Mouse (Mus musculus): Measurements from ENCODE around the gene Col6a2. TPM values are rescaled to one million over a fixed set of nuclear protein-coding genes. Genes with fewer than 3 reads are reported as not detected.

Col6a2 gene
- polyA plus RNA-seq, 1 experiment = not detected

GRCm38 (mm10) chr10:76569996-76570685 lies 53.3 kb downstream of the Col6a2 start:
- H3K36me3 ChIP-seq (replicated peaks; ENCODE audit: low read length) = no peaks in the 10 kb centered on the region
- H3K4me3 ChIP-seq (replicated peaks) = no peak overlapping the region
- H3K9me3 ChIP-seq = peaks cover 16% of the 10 kb centered on the region
- H3K4me1 ChIP-seq = peaks cover 44% of the 10 kb centered on the region
- peaks cover 44% of the 10 kb centered on the region for H3K27me3 ChIP-seq (replicated peaks)
- TF ChIP-seq FLI1 (IDR thresholded peaks at IDR 0.05; ENCODE audit: low read length) = no peak
- TF ChIP-seq GATA1 (IDR thresholded peaks at IDR 0.05; ENCODE audit: borderline replicate concordance, low read length) = no peak

- no peaks in the 10 kb centered on the region for H3K9me3 ChIP-seq
- no peak within 1 kb of the TSS for H3K4me3 ChIP-seq (replicated peaks)
- TF ChIP-seq GATA1 (IDR thresholded peaks at IDR 0.05; ENCODE audit: borderline replicate concordance, low read length) = no peak
- no peak for TF ChIP-seq FLI1 (IDR thresholded peaks at IDR 0.05; ENCODE audit: low read length)
- peaks cover 31% of the 10 kb centered on the region for H3K4me1 ChIP-seq
- peaks cover 34% of the 10 kb centered on the region for H3K27me3 ChIP-seq (replicated peaks)
- peaks cover 10% of the 10 kb centered on the region for H3K36me3 ChIP-seq (replicated peaks; ENCODE audit: low read length)
Measured at GRCm38 (mm10) chr10:76561972-76562371, 61.5 kb downstream of the Col6a2 start, which contains the start of gene Spatc1l. Spatc1l (plus strand) TSS chr10:76562272.

GRCm38 (mm10) chr10:76554061-76554460 lies 69.4 kb downstream of the Col6a2 start:
- Histone ChIP-seq H3K4me3 (replicated peaks) (no peak overlapping the region), H3K4me1 (peaks cover 53% of the 10 kb centered on the region), H3K9me3 (no peaks in the 10 kb centered on the region), H3K36me3 (replicated peaks; ENCODE audit: low read length) (peaks cover 86% of the 10 kb centered on the region), H3K27me3 (replicated peaks) (peaks cover 2% of the 10 kb centered on the region)
- TF ChIP-seq FLI1 (IDR thresholded peaks at IDR 0.05; ENCODE audit: low read length) (no peak), GATA1 (IDR thresholded peaks at IDR 0.05; ENCODE audit: borderline replicate concordance, low read length) (no peak)

- peaks cover 54% of the 10 kb centered on the region for H3K4me1 ChIP-seq
- TF ChIP-seq GATA1 (IDR thresholded peaks at IDR 0.05; ENCODE audit: borderline replicate concordance, low read length) (no peak), FLI1 (IDR thresholded peaks at IDR 0.05; ENCODE audit: low read length) (no peak)
- no peak overlapping the region for H3K4me3 ChIP-seq (replicated peaks)
- H3K27me3 ChIP-seq (replicated peaks) = no peaks in the 10 kb centered on the region
- peaks cover 99% of the 10 kb centered on the region for H3K36me3 ChIP-seq (replicated peaks; ENCODE audit: low read length)
- no peaks in the 10 kb centered on the region for H3K9me3 ChIP-seq
Measured at GRCm38 (mm10) chr10:76551556-76551955, 71.9 kb downstream of the Col6a2 start.

GRCm38 (mm10) chr10:76550458-76550857 lies 73.0 kb downstream of the Col6a2 start:
- Histone ChIP-seq H3K4me3 (replicated peaks) (no peak overlapping the region), H3K9me3 (no peaks in the 10 kb centered on the region), H3K4me1 (peaks cover 50% of the 10 kb centered on the region), H3K27me3 (replicated peaks) (no peaks in the 10 kb centered on the region), H3K36me3 (replicated peaks; ENCODE audit: low read length) (peaks cover 99% of the 10 kb centered on the region)
- no peak for TF ChIP-seq GATA1 (IDR thresholded peaks at IDR 0.05; ENCODE audit: borderline replicate concordance, low read length)
- no peak for TF ChIP-seq FLI1 (IDR thresholded peaks at IDR 0.05; ENCODE audit: low read length)

- Histone ChIP-seq H3K9me3 (no peaks in the 10 kb centered on the region), H3K36me3 (replicated peaks; ENCODE audit: low read length) (peaks cover 100% of the 10 kb centered on the region), H3K4me1 (peaks cover 49% of the 10 kb centered on the region), H3K4me3 (replicated peaks) (no peak overlapping the region), H3K27me3 (replicated peaks) (no peaks in the 10 kb centered on the region)
- TF ChIP-seq GATA1 (IDR thresholded peaks at IDR 0.05; ENCODE audit: borderline replicate concordance, low read length) (no peak), FLI1 (IDR thresholded peaks at IDR 0.05; ENCODE audit: low read length) (no peak)
Measured at GRCm38 (mm10) chr10:76548218-76548617, 75.2 kb downstream of the Col6a2 start.

GRCm38 (mm10) chr10:76546566-76546965 lies 76.9 kb downstream of the Col6a2 start:
- H3K4me1 ChIP-seq = peaks cover 56% of the 10 kb centered on the region
- H3K9me3 ChIP-seq = no peaks in the 10 kb centered on the region
- no peaks in the 10 kb centered on the region for H3K27me3 ChIP-seq (replicated peaks)
- no peak for TF ChIP-seq GATA1 (IDR thresholded peaks at IDR 0.05; ENCODE audit: borderline replicate concordance, low read length)
- peaks cover 100% of the 10 kb centered on the region for H3K36me3 ChIP-seq (replicated peaks; ENCODE audit: low read length)
- no peak overlapping the region for H3K4me3 ChIP-seq (replicated peaks)

Other genes starting within 250 kb of the Col6a2 start
- not detected in 2 replicates for gene AC141477.1, start 183.2 kb downstream of the Col6a2 start, polyA plus RNA-seq (2012; ENCODE audit: insufficient read depth, low replicate concordance)
- 32.3 and 41.3 TPM in 2 replicates for gene Pcnt, start 180.8 kb downstream of the Col6a2 start, polyA plus RNA-seq (2012; ENCODE audit: insufficient read depth, low replicate concordance)
- gene 2610028H24Rik, start 174.5 kb downstream of the Col6a2 start, polyA plus RNA-seq (2012; ENCODE audit: insufficient read depth, low replicate concordance) = not detected in 2 replicates
- 4.7 and 33.6 TPM in 2 replicates for gene Mcm3ap, start 154.7 kb downstream of the Col6a2 start, polyA plus RNA-seq (2012; ENCODE audit: insufficient read depth, low replicate concordance)
- gene Ybey, start 154.5 kb downstream of the Col6a2 start, polyA plus RNA-seq (2012; ENCODE audit: insufficient read depth, low replicate concordance) = 0.74 TPM in 1 of 2 replicates, not detected in the other
- 13.1 and 30.8 TPM in 2 replicates for gene Lss, start 92.0 kb downstream of the Col6a2 start, polyA plus RNA-seq (2012; ENCODE audit: insufficient read depth, low replicate concordance)
- gene Spatc1l, start 61.4 kb downstream of the Col6a2 start, polyA plus RNA-seq (2012; ENCODE audit: insufficient read depth, low replicate concordance) = not detected in 2 replicates
- not detected in 2 replicates for gene Ftcd, start 48.0 kb downstream of the Col6a2 start, polyA plus RNA-seq (2012; ENCODE audit: insufficient read depth, low replicate concordance)
- gene Col6a1, start 102.5 kb upstream of the Col6a2 start, polyA plus RNA-seq (2012; ENCODE audit: insufficient read depth, low replicate concordance) = not detected in 2 replicates